Mouse (Mus musculus): ENCODE measurements at regions not wholly inside any gene's neighbourhood (a gene's known extent, or its start where the extent isn't known, plus 50 kb on each side); places are given as distances from the start of the nearest gene placed in this dataset.

DNA sequence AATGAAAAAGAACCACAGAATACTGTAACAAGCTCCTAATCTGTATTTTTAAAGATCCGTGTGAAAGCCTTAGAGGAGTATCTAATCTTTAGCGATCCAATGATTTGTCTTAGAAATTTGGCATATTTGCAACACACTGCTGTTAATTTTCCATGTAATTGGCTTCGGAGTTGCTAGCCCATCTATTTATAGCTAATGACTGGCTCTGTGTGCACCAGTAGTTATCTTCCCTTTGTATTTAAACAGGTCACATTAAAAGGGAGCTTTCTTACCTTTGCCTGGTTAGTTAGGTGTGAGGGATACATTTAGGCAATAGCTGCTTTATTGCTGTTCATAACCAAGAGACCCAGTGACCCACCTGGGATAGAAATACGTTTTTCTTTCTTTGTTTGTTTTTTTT, 256.3 kb upstream of the Mme start:
- no peak overlapping the region for H3K4me3 ChIP-seq
- 45% methylated on average over 4 of the region's 4 CpGs for WGBS
- no peak overlapping the region for H3K4me2 ChIP-seq
- H3K27ac ChIP-seq = no peak overlapping the region
- no peaks in the 10 kb centered on the region for H3K9me3 ChIP-seq (replicated peaks)
- H3K36me3 ChIP-seq = no peaks in the 10 kb centered on the region
- ATAC-seq (replicated peaks; ENCODE audit: insufficient number of reproducible peaks, insufficient read depth, low FRiP score, low read depth) = no peak
- no peaks in the 10 kb centered on the region for H3K4me1 ChIP-seq (replicated peaks)
- H3K9ac ChIP-seq = no peak overlapping the region
- H3K27me3 ChIP-seq = no peaks in the 10 kb centered on the region

DNA sequence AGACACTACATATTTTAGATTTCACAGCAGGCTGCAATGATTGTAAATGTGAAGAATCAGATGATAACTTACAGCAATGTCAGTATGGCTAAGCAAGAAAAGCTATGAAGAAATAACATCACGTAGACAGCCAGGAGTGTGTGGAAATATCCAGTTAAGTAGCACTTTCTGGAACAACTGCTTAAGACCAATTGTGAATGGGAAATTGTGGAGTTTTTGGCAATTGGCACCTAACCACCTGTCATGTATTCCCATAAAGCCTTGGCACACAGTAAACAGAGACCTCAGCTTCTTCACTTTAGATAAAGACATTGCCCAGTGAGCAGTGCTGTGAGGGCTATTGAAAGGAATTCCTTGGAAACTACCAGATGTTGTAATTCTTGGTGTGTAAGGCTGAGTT, 264.4 kb upstream of the Mme start:
- Histone ChIP-seq H3K9ac (no peak overlapping the region), H3K4me2 (no peak overlapping the region), H3K4me3 (no peak overlapping the region), H3K27ac (no peak overlapping the region), H3K36me3 (no peaks in the 10 kb centered on the region), H3K9me3 (replicated peaks) (no peaks in the 10 kb centered on the region), H3K27me3 (no peaks in the 10 kb centered on the region), H3K4me1 (replicated peaks) (no peaks in the 10 kb centered on the region)
- WGBS = 83% methylated on average over 1 of the region's 1 CpGs
- no peak for ATAC-seq (replicated peaks; ENCODE audit: insufficient number of reproducible peaks, insufficient read depth, low FRiP score, low read depth)

- no peaks in the 10 kb centered on the region for H3K27me3 ChIP-seq
- no peak overlapping the region for H3K27ac ChIP-seq
- no peaks in the 10 kb centered on the region for H3K4me1 ChIP-seq (replicated peaks)
- no peaks in the 10 kb centered on the region for H3K36me3 ChIP-seq
- 35% methylated on average over 1 of the region's 1 CpGs for WGBS
- no peak overlapping the region for H3K4me3 ChIP-seq
- H3K9me3 ChIP-seq (replicated peaks) = no peaks in the 10 kb centered on the region
- H3K9ac ChIP-seq = no peak overlapping the region
- no peak for ATAC-seq (replicated peaks; ENCODE audit: insufficient number of reproducible peaks, insufficient read depth, low FRiP score, low read depth)
- H3K4me2 ChIP-seq = no peak overlapping the region
Measured at GRCm38 (mm10) chr3:62963244-62963643, 278.1 kb upstream of the Mme start.

DNA sequence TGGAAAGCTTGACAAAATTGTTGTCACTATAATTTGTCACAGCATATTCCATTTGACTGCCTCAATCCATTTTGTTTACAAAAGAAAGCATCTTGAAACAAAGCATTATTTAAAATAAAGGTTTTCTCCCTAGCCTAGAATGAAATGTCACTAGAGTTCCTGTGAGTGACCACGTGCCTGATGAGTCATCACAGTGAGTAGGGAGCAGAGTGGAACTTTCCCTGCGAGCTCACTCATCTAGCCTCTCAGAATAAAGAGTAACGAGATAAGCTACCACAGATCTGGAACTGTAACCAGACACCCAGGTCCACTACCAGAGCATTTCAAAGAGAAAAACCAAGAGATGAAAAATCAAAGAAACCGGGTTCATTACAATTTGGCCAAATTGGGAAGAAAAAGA, 278.7 kb upstream of the Mme start:
- Histone ChIP-seq H3K4me3 (no peak overlapping the region), H3K9me3 (replicated peaks) (no peaks in the 10 kb centered on the region), H3K4me1 (replicated peaks) (no peaks in the 10 kb centered on the region), H3K4me2 (no peak overlapping the region), H3K36me3 (no peaks in the 10 kb centered on the region), H3K27me3 (no peaks in the 10 kb centered on the region), H3K9ac (no peak overlapping the region), H3K27ac (no peak overlapping the region)
- 0 out of 2 replicates have a peak, but pooled peaks have one; percentile 50 for ATAC-seq (replicated peaks; ENCODE audit: insufficient number of reproducible peaks, insufficient read depth, low FRiP score, low read depth)
- 19% methylated on average over 4 of the region's 4 CpGs for WGBS

- no peak for ATAC-seq (replicated peaks; ENCODE audit: insufficient number of reproducible peaks, insufficient read depth, low FRiP score, low read depth)
- Histone ChIP-seq H3K36me3 (no peaks in the 10 kb centered on the region), H3K4me1 (replicated peaks) (no peaks in the 10 kb centered on the region), H3K9ac (no peak overlapping the region), H3K27me3 (no peaks in the 10 kb centered on the region), H3K4me2 (no peak overlapping the region), H3K4me3 (no peak overlapping the region), H3K27ac (no peak overlapping the region), H3K9me3 (replicated peaks) (no peaks in the 10 kb centered on the region)
Measured at GRCm38 (mm10) chr3:62945356-62945755, 296.0 kb upstream of the Mme start.

GRCm38 (mm10) chr3:62938601-62939000, 302.7 kb upstream of the Mme start:
- Histone ChIP-seq H3K4me2 (no peak overlapping the region), H3K9ac (no peak overlapping the region), H3K4me1 (replicated peaks) (no peaks in the 10 kb centered on the region), H3K27me3 (no peaks in the 10 kb centered on the region), H3K9me3 (replicated peaks) (no peaks in the 10 kb centered on the region), H3K4me3 (no peak overlapping the region), H3K36me3 (no peaks in the 10 kb centered on the region), H3K27ac (no peak overlapping the region)
- WGBS = 79% methylated on average over 1 of the region's 1 CpGs
- ATAC-seq (replicated peaks; ENCODE audit: insufficient number of reproducible peaks, insufficient read depth, low FRiP score, low read depth) = no peak

- WGBS = 11% methylated on average over 1 of the region's 1 CpGs
Measured at GRCm38 (mm10) chr3:62924441-62924840, 316.9 kb upstream of the Mme start.

GRCm38 (mm10) chr3:62916899-62917298, 312.0 kb upstream of the Gpr149 start:
- H3K4me2 ChIP-seq = no peak overlapping the region
- no peaks in the 10 kb centered on the region for H3K4me1 ChIP-seq (replicated peaks)
- no peaks in the 10 kb centered on the region for H3K36me3 ChIP-seq
- ATAC-seq (replicated peaks; ENCODE audit: insufficient number of reproducible peaks, insufficient read depth, low FRiP score, low read depth) = no peak
- H3K9ac ChIP-seq = no peak overlapping the region
- no peak overlapping the region for H3K4me3 ChIP-seq
- H3K27me3 ChIP-seq = no peaks in the 10 kb centered on the region
- H3K9me3 ChIP-seq (replicated peaks) = no peaks in the 10 kb centered on the region
- H3K27ac ChIP-seq = no peak overlapping the region
- 14% methylated on average over 1 of the region's 1 CpGs for WGBS

More at GRCm38 (mm10) chr3:62924441-62924840, 316.9 kb upstream of the Mme start:
- Histone ChIP-seq H3K27me3 (no peaks in the 10 kb centered on the region), H3K9ac (no peak overlapping the region), H3K27ac (no peak overlapping the region), H3K36me3 (no peaks in the 10 kb centered on the region), H3K9me3 (replicated peaks) (no peaks in the 10 kb centered on the region), H3K4me3 (no peak overlapping the region), H3K4me1 (replicated peaks) (no peaks in the 10 kb centered on the region), H3K4me2 (no peak overlapping the region)
- ATAC-seq (replicated peaks; ENCODE audit: insufficient number of reproducible peaks, insufficient read depth, low FRiP score, low read depth) = no peak

GRCm38 (mm10) chr3:62885104-62885503, 280.2 kb upstream of the Gpr149 start:
- Histone ChIP-seq H3K4me1 (replicated peaks) (no peaks in the 10 kb centered on the region), H3K9ac (no peak overlapping the region), H3K9me3 (replicated peaks) (no peaks in the 10 kb centered on the region), H3K27me3 (no peaks in the 10 kb centered on the region), H3K36me3 (no peaks in the 10 kb centered on the region), H3K4me3 (no peak overlapping the region), H3K27ac (no peak overlapping the region), H3K4me2 (no peak overlapping the region)
- ATAC-seq (replicated peaks; ENCODE audit: insufficient number of reproducible peaks, insufficient read depth, low FRiP score, low read depth) = no peak

DNA sequence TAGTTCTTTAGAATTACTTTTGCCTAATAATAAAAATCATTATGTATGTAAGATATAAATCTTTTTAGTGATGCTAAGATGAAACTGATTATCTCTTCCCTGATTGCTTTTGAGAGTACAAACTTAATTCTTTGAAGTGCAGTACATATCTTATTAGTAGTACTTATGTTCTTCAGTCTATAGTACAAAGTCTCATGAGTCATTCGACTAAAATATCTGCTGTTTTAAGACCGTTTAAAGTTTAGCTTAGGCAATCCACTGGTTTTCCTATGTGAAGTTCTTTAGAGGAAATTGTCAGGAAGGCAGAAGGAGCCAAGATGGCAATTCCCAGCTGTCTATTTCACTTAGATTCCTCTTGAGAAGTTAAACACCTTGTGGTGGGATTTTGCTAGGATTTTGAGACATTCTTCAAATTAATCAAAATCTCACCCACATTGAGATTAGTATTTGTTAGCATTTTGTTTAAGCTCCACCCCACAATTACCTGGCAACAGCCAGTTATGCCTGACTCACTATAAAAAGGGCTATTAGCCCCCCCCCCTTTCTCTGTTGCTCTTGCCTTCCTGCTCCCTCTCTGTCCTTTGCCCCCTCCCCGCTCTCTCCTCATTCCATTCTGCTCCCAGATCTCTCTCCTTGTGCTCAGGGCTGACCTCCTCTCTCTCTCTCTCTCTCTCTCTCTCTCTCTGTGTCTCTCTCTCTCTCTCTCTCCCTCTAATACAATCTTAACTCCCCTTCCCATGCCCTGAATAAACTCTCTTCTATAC, 277.6 kb upstream of the Gpr149 start:
- no peak overlapping the region for H3K27ac ChIP-seq
- no peaks in the 10 kb centered on the region for H3K27me3 ChIP-seq
- H3K9me3 ChIP-seq (replicated peaks) = no peaks in the 10 kb centered on the region
- 66% methylated on average over 3 of the region's 3 CpGs for WGBS
- no peak overlapping the region for H3K4me3 ChIP-seq
- no peak overlapping the region for H3K9ac ChIP-seq
- no peaks in the 10 kb centered on the region for H3K36me3 ChIP-seq
- ATAC-seq (replicated peaks; ENCODE audit: insufficient number of reproducible peaks, insufficient read depth, low FRiP score, low read depth) = no peak
- no peaks in the 10 kb centered on the region for H3K4me1 ChIP-seq (replicated peaks)
- no peak overlapping the region for H3K4me2 ChIP-seq

- 13% methylated on average over 3 of the region's 3 CpGs for WGBS
- ATAC-seq (replicated peaks; ENCODE audit: insufficient number of reproducible peaks, insufficient read depth, low FRiP score, low read depth) = no peak
- Histone ChIP-seq H3K27ac (no peak overlapping the region), H3K36me3 (no peaks in the 10 kb centered on the region), H3K4me3 (no peak overlapping the region), H3K9ac (no peak overlapping the region), H3K4me2 (no peak overlapping the region), H3K4me1 (replicated peaks) (no peaks in the 10 kb centered on the region), H3K9me3 (replicated peaks) (no peaks in the 10 kb centered on the region), H3K27me3 (no peaks in the 10 kb centered on the region)
Measured at GRCm38 (mm10) chr3:62860731-62861130, 255.8 kb upstream of the Gpr149 start.

DNA sequence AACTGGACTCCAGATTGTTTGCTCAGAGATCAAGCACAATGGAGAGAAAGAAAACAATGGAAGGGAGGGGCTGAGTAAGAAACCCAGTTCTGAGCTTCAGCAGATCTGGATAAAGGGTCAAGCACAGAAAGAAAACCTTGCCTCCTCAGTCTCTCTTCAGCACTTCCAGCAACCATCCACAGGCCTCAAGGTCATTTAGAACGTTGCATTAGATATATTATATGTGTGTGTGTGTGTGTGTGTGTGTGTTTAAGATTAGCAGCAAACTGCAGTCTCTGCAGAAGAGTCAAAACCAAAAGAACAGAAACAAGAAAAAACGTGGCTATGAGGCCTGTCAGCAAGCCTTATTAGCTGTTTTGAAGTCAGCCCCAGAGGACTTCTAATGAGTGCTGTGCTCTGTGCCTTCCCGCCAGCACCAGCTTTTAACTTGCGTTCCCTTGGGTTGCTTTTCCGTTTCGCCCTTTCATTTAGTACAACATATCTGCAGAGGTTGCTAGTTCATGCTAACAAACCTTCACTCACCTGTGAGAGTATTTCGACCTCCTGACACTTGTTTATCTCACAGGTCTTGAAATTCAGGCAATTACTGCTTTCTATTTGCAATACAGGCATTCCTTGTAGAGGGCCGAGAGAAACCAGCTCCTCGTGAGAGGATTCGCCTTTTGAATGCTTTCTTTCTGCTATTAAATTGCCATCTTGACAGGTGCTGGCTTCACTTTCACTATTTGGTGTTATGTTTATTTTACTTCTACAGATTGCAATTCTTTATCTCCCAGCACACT, 230.9 kb upstream of the Gpr149 start:
- Histone ChIP-seq H3K27me3 (no peaks in the 10 kb centered on the region), H3K4me3 (no peak overlapping the region), H3K9ac (no peak overlapping the region), H3K4me2 (no peak overlapping the region), H3K36me3 (no peaks in the 10 kb centered on the region), H3K27ac (no peak overlapping the region), H3K4me1 (replicated peaks) (no peaks in the 10 kb centered on the region), H3K9me3 (replicated peaks) (no peaks in the 10 kb centered on the region)
- ATAC-seq (replicated peaks; ENCODE audit: insufficient number of reproducible peaks, insufficient read depth, low FRiP score, low read depth) = no peak
- WGBS = 64% methylated on average over 10 of the region's 10 CpGs
